Mouse (Mus musculus) thymus, adult 2 months (tissue): Measurements from ENCODE around the gene Prpf6.

Source experiments
- CTCF ChIP-seq: fragments of 200-500 bp; IDR thresholded peaks from 2 replicates; pipeline ENCODE4 v1.5.1; 2012; ENCODE audit warnings: mild to moderate bottlenecking, control low read depth, low read length, moderate library complexity, borderline replicate concordance; ENCODE audit not compliant: control insufficient read depth, poor library complexity, insufficient read depth; ENCODE audit errors: extremely low read depth
- POLR2A ChIP-seq: fragments of 200-500 bp; IDR thresholded peaks from 2 replicates; pipeline ENCODE4 v1.6.1; 2012; ENCODE audit warnings: mild to moderate bottlenecking, low read length, control low read depth, moderate library complexity; ENCODE audit not compliant: control insufficient read depth, poor library complexity, insufficient read depth; ENCODE audit errors: extremely low read depth

- TF ChIP-seq POLR2A, result no peak
- TF ChIP-seq CTCF, result no peak
Observed at GRCm38 (mm10) chr2:181572921-181573920, 18.4 kb upstream of the Prpf6 start.
